Mouse (Mus musculus) hindbrain, embryonic 14.5 days (tissue): ENCODE data around the gene 1700088E04Rik. TPM values are rescaled to one million over a fixed set of nuclear protein-coding genes. Genes with fewer than 3 reads are reported as not detected.

Experiments
- ATAC-seq: fragments of 200-750 bp; cut with Nextera tagmentation; 2 replicates; pipeline ENCODE4 v1.8.0; 2017; ENCODE audit warnings: moderate number of reproducible peaks, mild to moderate bottlenecking, moderate TSS enrichment, moderate library complexity; ENCODE audit not compliant: low FRiP score
- DNase-seq: peaks from one replicate; pipeline ENCODE4 v3.0.0-alpha.2; 2015; ENCODE audit warnings: low spot score
- H3K27ac ChIP-seq: fragments of 300-500 bp; sonication (generic); 2 replicates; pipeline ENCODE4 v1.5.1; 2014; ENCODE audit warnings: mild to moderate bottlenecking, moderate library complexity
- H3K27me3 ChIP-seq: fragments of 300-500 bp; sonication (generic); 2 replicates; pipeline ENCODE4 v1.6.1; 2014; ENCODE audit warnings: mild to moderate bottlenecking, low read length, mixed read lengths; ENCODE audit not compliant: control insufficient read depth, insufficient read depth
- H3K36me3 ChIP-seq: fragments of 300-500 bp; sonication (generic); replicated peaks from 2 replicates; pipeline ENCODE4 v1.6.1; 2014; ENCODE audit not compliant: control insufficient read depth, insufficient read depth
- H3K4me1 ChIP-seq: fragments of 300-500 bp; sonication (generic); replicated peaks from 2 replicates; pipeline ENCODE4 v1.6.1; 2014; ENCODE audit warnings: antibody characterized with exemption, low read length, mixed read lengths; ENCODE audit not compliant: control insufficient read depth, insufficient read depth
- H3K4me2 ChIP-seq: fragments of 300-500 bp; sonication (generic); replicated peaks from 2 replicates; pipeline ENCODE4 v1.6.1; 2014; ENCODE audit warnings: mild to moderate bottlenecking, moderate library complexity
- H3K4me3 ChIP-seq: fragments of 300-500 bp; sonication (generic); replicated peaks from 2 replicates; pipeline ENCODE4 v1.5.1; 2014; ENCODE audit warnings: mild to moderate bottlenecking, low read length
- H3K9ac ChIP-seq: fragments of 300-500 bp; sonication (generic); 2 replicates; pipeline ENCODE4 v1.6.1; 2014
- H3K9me3 ChIP-seq: fragments of 300-500 bp; sonication (generic); 2 replicates; pipeline ENCODE4 v1.6.1; 2016; ENCODE audit warnings: low read length; ENCODE audit not compliant: control insufficient read depth
- WGBS: fragments of 180-500 bp; shearing (Covaris S2); extraction: QIAGEN DNeasy Blood & Tissue Kit; methylation state at CpG from one replicate; pipeline ENCODE4 v1.1.7; 2014; 5-methylcytosine and 5-hydroxymethylcytosine counted together
- polyA plus RNA-seq: library from polyadenylated mRNA; unstranded; fragments of >200 nt; fragmentation: Nextera tagmentation; extraction: Ambion mirVana; gene quantifications from 2 replicates; pipeline ENCODE4 v1.2.1, GENCODE M21; 2014

Gene 1700088E04Rik
- polyA plus RNA-seq, 1 experiment from 2014 or later = 19.1 TPM

DNA sequence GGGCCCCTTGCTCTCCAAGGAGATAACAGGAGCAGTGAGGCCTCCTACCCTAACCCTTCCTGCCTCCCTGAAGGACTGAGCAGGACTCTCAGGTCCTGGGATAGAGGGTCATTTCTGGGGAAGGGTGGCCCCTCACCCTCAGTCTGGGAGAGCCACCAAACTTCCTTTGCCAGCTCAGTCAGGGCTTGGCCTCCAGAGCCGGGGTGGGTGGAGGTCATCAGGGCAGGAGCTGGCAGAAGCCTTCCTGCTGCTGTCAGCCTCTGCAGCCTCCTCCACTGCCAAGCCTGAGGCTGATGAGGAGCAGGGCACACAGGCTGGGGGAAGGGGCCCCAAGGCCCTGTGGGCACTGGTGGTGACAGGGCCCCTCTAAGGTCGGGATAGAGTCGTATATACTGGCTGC lies 14.5 kb upstream of the 1700088E04Rik start:
- DNase-seq (no peak), ATAC-seq (no peak)
- Histone ChIP-seq H3K9me3 (no peaks in the 10 kb centered on the region), H3K4me3 (no peak overlapping the region), H3K27ac (no peak overlapping the region), H3K27me3 (no peaks in the 10 kb centered on the region), H3K36me3 (peaks cover 20% of the 10 kb centered on the region), H3K9ac (no peak overlapping the region), H3K4me1 (peaks cover 14% of the 10 kb centered on the region; the same call in 1 of the 2 replicates), H3K4me2 (no peak overlapping the region)
- 24% methylated on average over 3 of the region's 3 CpGs for WGBS

DNA sequence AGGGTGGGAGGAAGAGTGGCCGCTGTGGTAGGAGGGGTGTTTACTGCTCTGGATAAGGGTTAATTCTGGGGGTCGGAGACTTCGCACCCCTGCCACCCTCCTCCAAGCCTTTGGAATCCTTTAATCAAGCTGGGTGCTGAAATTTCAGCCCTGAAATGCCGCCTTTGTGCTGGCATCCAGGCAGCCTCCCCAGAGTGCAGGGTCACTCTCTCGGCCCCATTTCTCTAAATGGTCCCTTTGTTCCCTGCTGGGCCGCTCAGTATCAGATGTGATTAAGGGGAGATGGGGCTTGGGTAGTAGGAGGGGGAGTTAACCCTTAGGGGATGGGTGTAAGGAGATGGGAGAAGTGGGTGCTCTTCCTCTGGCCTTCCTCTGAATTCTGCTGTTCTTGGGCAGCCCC lies 11.7 kb upstream of the 1700088E04Rik start:
- ATAC-seq (no peak), DNase-seq (no peak)
- H3K4me3 ChIP-seq = no peak overlapping the region
- H3K9me3 ChIP-seq = no peaks in the 10 kb centered on the region
- peaks cover 43% of the 10 kb centered on the region for H3K36me3 ChIP-seq
- H3K4me1 ChIP-seq = peaks cover 14% of the 10 kb centered on the region; the same call in 1 of the 2 replicates
- H3K27ac ChIP-seq = peak overlapping the region; percentile 79; the same call in 1 of the 2 replicates
- H3K9ac ChIP-seq = no peak overlapping the region
- no peaks in the 10 kb centered on the region for H3K27me3 ChIP-seq
- WGBS = 47% methylated on average over 6 of the region's 6 CpGs
- no peak overlapping the region for H3K4me2 ChIP-seq

DNA sequence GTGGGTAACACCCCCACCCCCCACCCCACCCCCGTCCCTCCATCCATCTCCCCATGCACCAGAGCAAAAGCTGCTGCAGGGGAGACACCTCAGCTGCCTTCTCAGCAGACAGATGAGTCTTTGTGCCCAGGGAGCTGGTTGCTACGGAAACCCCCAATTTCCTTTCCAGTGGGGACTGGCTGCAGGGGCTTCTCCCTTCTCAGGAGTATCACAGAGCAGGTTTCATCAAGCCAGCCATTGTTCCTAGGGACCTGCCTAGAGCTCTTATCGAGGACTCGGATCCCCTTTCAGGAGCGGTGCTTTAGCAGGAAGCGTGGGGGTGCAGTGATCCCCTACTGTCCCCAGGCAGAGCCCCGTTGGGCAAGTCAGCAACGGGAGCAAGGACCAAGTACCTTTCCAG lies 10.8 kb upstream of the 1700088E04Rik start:
- peak; percentile 14; the same call in 1 of the 2 replicates for ATAC-seq
- WGBS = 37% methylated on average over 8 of the region's 8 CpGs
- DNase-seq = peak; percentile 41

DNA sequence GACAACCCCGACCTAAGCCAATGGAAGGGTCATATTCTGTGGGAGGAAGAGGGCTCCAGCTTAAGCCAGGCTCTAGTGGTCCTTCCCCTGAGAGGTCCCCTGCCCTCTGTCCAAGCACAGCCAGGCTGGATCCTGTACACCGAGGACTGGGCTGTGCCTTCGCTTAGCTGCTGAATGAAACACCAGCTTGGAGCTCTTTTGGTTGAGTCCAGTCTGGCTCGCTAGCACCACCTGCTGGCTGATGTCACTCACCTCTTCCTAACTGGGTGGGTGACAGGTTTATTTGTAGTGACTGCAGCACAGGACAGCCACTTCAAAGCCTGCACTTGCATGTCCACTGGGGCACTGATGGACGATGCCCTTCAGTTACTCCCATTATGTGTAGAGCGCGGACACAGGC lies 7.5 kb upstream of the 1700088E04Rik start:
- WGBS = 50% methylated on average over 7 of the region's 7 CpGs
- 0 out of 2 replicates have a peak overlapping the region, but pooled peaks have one; percentile 20 for H3K9ac ChIP-seq
- no peak overlapping the region for H3K27ac ChIP-seq
- no peaks in the 10 kb centered on the region for H3K27me3 ChIP-seq
- peaks cover 81% of the 10 kb centered on the region for H3K36me3 ChIP-seq
- no peak overlapping the region for H3K4me3 ChIP-seq
- ATAC-seq (peak; percentile 38; the same call in 1 of the 2 replicates), DNase-seq (peak; percentile 87)
- no peaks in the 10 kb centered on the region for H3K9me3 ChIP-seq
- no peak overlapping the region for H3K4me2 ChIP-seq
- peaks cover 14% of the 10 kb centered on the region; the same call in 1 of the 2 replicates for H3K4me1 ChIP-seq

More for the DNA sequence above, 10.8 kb upstream of the 1700088E04Rik start:
- Histone ChIP-seq H3K9ac (0 out of 2 replicates have a peak overlapping the region, but pooled peaks have one; percentile 24), H3K4me2 (no peak overlapping the region), H3K27ac (peak overlapping the region; percentile 79), H3K4me1 (peaks cover 14% of the 10 kb centered on the region; the same call in 1 of the 2 replicates), H3K27me3 (no peaks in the 10 kb centered on the region), H3K4me3 (no peak overlapping the region), H3K36me3 (peaks cover 51% of the 10 kb centered on the region), H3K9me3 (no peaks in the 10 kb centered on the region)

DNA sequence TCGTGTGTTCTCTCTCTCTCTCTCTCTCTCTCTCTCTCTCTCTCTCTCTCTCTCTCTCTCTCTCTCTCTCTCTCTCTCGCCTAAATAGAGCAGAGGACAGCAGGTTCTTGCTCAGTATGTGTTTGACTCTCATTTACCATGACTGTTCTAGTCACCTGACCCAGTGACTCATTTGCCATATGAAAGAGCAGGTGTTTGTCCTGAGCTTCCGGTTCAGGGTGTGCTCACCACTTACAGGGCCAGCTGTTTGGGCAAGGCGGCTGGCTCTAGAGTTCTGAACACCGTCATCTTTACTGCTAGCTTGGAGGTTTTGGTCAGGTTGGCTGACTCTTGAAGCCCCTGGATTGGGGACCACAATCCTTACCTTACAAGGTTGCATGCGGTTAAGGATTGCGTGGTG lies 4.5 kb upstream of the 1700088E04Rik start:
- H3K27me3 ChIP-seq = no peaks in the 10 kb centered on the region
- ATAC-seq (no peak), DNase-seq (no peak)
- no peak overlapping the region for H3K27ac ChIP-seq
- no peak overlapping the region for H3K9ac ChIP-seq
- no peak overlapping the region for H3K4me2 ChIP-seq
- no peak overlapping the region for H3K4me3 ChIP-seq
- H3K9me3 ChIP-seq = no peaks in the 10 kb centered on the region
- WGBS = 94% methylated on average over 7 of the region's 7 CpGs
- H3K4me1 ChIP-seq = peaks cover 14% of the 10 kb centered on the region
- peaks cover 61% of the 10 kb centered on the region for H3K36me3 ChIP-seq

DNA sequence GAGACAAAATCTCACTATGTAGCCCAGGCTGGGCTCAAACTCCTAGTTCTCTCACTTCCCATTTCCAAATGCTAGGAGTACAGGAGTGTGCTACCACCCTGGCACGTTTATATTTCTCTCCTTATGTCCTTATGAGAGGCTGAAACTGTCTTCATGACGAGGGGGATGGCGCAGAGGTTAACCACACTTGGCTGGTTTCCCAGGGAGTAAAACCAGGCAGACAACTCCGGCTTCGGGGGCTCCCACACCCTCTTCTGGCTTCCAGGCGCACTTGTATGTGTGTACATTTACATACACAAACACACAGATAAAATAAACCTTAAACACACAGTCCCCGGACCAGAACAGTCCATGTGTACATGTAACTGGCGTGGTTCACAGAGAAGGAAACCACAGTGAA lies 3.0 kb upstream of the 1700088E04Rik start:
- Histone ChIP-seq H3K9me3 (no peaks in the 10 kb centered on the region), H3K4me1 (peaks cover 19% of the 10 kb centered on the region), H3K9ac (no peak overlapping the region), H3K36me3 (peaks cover 51% of the 10 kb centered on the region), H3K4me2 (no peak overlapping the region), H3K4me3 (no peak overlapping the region), H3K27ac (no peak overlapping the region), H3K27me3 (no peaks in the 10 kb centered on the region)
- no peak for DNase-seq
- ATAC-seq = no peak
- WGBS = 82% methylated on average over 8 of the region's 8 CpGs

DNA sequence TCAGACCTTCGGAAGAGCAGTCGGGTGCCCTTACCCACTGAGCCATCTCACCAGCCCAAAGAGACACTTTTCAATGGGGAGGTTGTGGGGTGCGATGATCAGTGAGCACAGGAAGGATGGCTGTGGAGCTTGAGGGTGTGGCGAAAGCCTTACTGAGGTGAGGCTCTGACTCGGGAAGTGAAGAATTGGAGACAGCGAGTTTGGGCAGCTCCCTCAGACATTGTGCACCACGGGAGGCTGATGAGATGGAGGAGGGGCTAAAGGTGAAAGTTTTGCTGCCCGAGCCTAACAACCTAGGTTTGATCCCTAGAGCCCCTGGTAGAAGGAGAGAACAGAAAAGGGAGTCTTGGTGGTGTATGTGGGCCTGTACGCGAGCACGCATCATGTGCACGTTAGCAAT lies 2.3 kb upstream of the 1700088E04Rik start:
- 92% methylated on average over 12 of the region's 12 CpGs for WGBS
- no peak overlapping the region for H3K27ac ChIP-seq
- H3K9ac ChIP-seq = no peak overlapping the region

DNA sequence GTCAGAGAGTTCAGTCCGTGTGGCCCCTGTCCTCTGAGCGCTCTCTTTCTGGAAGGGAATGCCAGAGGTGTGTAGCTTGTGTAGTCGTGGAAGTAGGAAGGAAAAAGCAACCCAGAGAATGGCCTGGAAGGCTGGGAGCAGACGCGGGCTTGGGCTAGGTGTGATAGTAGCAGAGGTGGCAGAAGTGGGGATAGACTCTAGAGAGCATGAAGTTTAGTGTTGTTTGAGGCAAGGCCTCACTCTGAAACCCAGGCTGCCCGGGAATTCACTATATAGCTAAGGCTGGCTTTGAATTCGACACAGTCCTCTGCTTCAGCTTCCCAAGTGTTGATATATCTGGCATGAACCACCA lies 489 bp upstream of the 1700088E04Rik start:
- peak overlapping the region; percentile 36; the same call in 1 of the 2 replicates for H3K27ac ChIP-seq
- ATAC-seq = no peak
- WGBS = 0% methylated on average over 7 of the region's 7 CpGs

More for the DNA sequence above, 2.3 kb upstream of the 1700088E04Rik start:
- H3K4me3 ChIP-seq = no peak overlapping the region
- H3K4me1 ChIP-seq = peaks cover 19% of the 10 kb centered on the region
- H3K36me3 ChIP-seq = peaks cover 44% of the 10 kb centered on the region
- no peak for ATAC-seq
- H3K27me3 ChIP-seq = no peaks in the 10 kb centered on the region
- no peaks in the 10 kb centered on the region for H3K9me3 ChIP-seq
- no peak for DNase-seq
- H3K4me2 ChIP-seq = no peak overlapping the region

DNA sequence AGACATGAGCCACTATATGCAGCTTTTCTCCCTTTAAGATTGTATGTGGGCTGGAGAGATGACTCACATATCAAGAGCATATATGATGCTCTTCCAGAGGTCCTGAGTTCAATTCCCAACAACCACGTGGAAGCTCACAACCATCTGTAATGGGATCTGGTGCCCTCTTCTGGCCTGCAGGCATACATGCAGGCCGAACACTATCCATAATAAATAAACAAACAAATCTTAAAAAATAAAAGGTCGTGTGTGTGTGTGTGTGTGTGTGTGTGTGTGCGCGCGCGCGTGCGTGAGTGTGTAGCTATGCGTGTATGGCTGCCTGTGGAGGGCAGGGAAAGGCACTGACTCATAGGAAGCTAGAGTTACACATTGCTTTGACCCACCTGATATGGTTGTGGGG lies 1.4 kb downstream of the 1700088E04Rik start:
- Histone ChIP-seq H3K36me3 (peaks cover 8% of the 10 kb centered on the region; the same call in 1 of the 2 replicates), H3K4me2 (no peak overlapping the region), H3K4me3 (no peak overlapping the region), H3K4me1 (peaks cover 19% of the 10 kb centered on the region), H3K9me3 (no peaks in the 10 kb centered on the region), H3K27me3 (no peaks in the 10 kb centered on the region), H3K9ac (no peak overlapping the region), H3K27ac (no peak overlapping the region)
- 69% methylated on average over 10 of the region's 10 CpGs for WGBS
- DNase-seq (no peak), ATAC-seq (no peak)

More for the DNA sequence above, 489 bp upstream of the 1700088E04Rik start:
- no peak for DNase-seq
- H3K36me3 ChIP-seq = peaks cover 26% of the 10 kb centered on the region
- peak overlapping the region; percentile 87 for H3K4me3 ChIP-seq
- peak overlapping the region; percentile 74 for H3K9ac ChIP-seq
- H3K4me1 ChIP-seq = peaks cover 19% of the 10 kb centered on the region
- H3K27me3 ChIP-seq = no peaks in the 10 kb centered on the region
- H3K9me3 ChIP-seq = no peaks in the 10 kb centered on the region
- H3K4me2 ChIP-seq = peak overlapping the region; percentile 89
